Mouse (Mus musculus): ENCODE results near the gene Unc119b. TPM values are rescaled to one million over a fixed set of nuclear protein-coding genes. Genes with fewer than 3 reads are reported as not detected.
"Not testable (repeated sequence)": the region's sequence is repeated elsewhere in the genome, so short reads cannot be mapped to it uniquely, and the experiment has no call there.

Unc119b gene
- total RNA-seq, 2 experiments from 2014 or later = 25.2 to 31.0 TPM

GRCm38 (mm10) chr5:115156401-115156800 lies 21.6 kb upstream of the Unc119b start:
- no peak for DNase-seq (ENCODE audit: extremely low spot score in 1 of 2, low spot score in 2 of 2)
- intact Hi-C loops (cut with DNase I) = loop anchor here (2.0 kb wide), 2 partner anchors 22 to 32 kb away; partner anchors contain the start of gene Unc119b
- peak overlapping the region; percentile 34 for H3K4me3 ChIP-seq
- no peak for TF ChIP-seq CTCF (IDR thresholded peaks at IDR 0.05)
- H3K27ac ChIP-seq = no peak overlapping the region

- TF ChIP-seq CTCF (IDR thresholded peaks at IDR 0.05) = no peak
- Histone ChIP-seq H3K27ac (no peak overlapping the region), H3K4me3 (peak overlapping the region; percentile 34)
- DNase-seq (ENCODE audit: extremely low spot score in 1 of 2, low spot score in 2 of 2) = no peak
- intact Hi-C loops (cut with DNase I) = loop anchor here (2.0 kb wide), 2 partner anchors 21 to 31 kb away; partner anchors contain the start of gene Unc119b
Measured at GRCm38 (mm10) chr5:115155831-115156230, 21.1 kb upstream of the Unc119b start.

GRCm38 (mm10) chr5:115155156-115155631 lies 20.4 kb upstream of the Unc119b start:
- intact Hi-C loops (cut with DNase I) = no loop called here
- H3K4me3 ChIP-seq = peak overlapping the region; percentile 15
- H3K27ac ChIP-seq = no peak overlapping the region; the same call in 1 of the 2 replicates
- no peak for TF ChIP-seq CTCF (IDR thresholded peaks at IDR 0.05)
- DNase-seq (ENCODE audit: extremely low spot score in 1 of 2, low spot score in 2 of 2) = no peak

- intact Hi-C loops (cut with DNase I) = no loop called here
- Histone ChIP-seq H3K4me3 (no peak overlapping the region), H3K27ac (no peak overlapping the region)
- DNase-seq (ENCODE audit: extremely low spot score in 1 of 2, low spot score in 2 of 2) = no peak
- no peak for TF ChIP-seq CTCF (IDR thresholded peaks at IDR 0.05)
Measured at GRCm38 (mm10) chr5:115152132-115152956, 17.6 kb upstream of the Unc119b start.

GRCm38 (mm10) chr5:115151457-115151856 lies 16.7 kb upstream of the Unc119b start:
- intact Hi-C loops (cut with DNase I) = no loop called here
- no peak for TF ChIP-seq CTCF (IDR thresholded peaks at IDR 0.05)
- Histone ChIP-seq H3K27ac (no peak overlapping the region), H3K4me3 (no peak overlapping the region)
- no peak for DNase-seq (ENCODE audit: extremely low spot score in 1 of 2, low spot score in 2 of 2)

- no peak for TF ChIP-seq CTCF (IDR thresholded peaks at IDR 0.05)
- intact Hi-C loops (cut with DNase I) = no loop called here
- DNase-seq (ENCODE audit: extremely low spot score in 1 of 2, low spot score in 2 of 2) = no peak
- Histone ChIP-seq H3K27ac (no peak overlapping the region), H3K4me3 (no peak overlapping the region)
Measured at GRCm38 (mm10) chr5:115150991-115151390, 16.2 kb upstream of the Unc119b start.

GRCm38 (mm10) chr5:115149675-115150459 lies 15.1 kb upstream of the Unc119b start:
- TF ChIP-seq CTCF (IDR thresholded peaks at IDR 0.05) = no peak
- Histone ChIP-seq H3K4me3 (no peak overlapping the region), H3K27ac (no peak overlapping the region)
- no peak for DNase-seq (ENCODE audit: extremely low spot score in 1 of 2, low spot score in 2 of 2)
- intact Hi-C loops (cut with DNase I) = no loop called here

GRCm38 (mm10) chr5:115148872-115149271 lies 14.1 kb upstream of the Unc119b start:
- intact Hi-C loops (cut with DNase I); H3K27ac ChIP-seq: not testable (repeated sequence)

GRCm38 (mm10) chr5:115148378-115148777 lies 13.6 kb upstream of the Unc119b start:
- TF ChIP-seq CTCF (IDR thresholded peaks at IDR 0.05) = no peak
- intact Hi-C loops (cut with DNase I) = no loop called here
- DNase-seq (ENCODE audit: extremely low spot score in 1 of 2, low spot score in 2 of 2) = no peak
- Histone ChIP-seq H3K27ac (no peak overlapping the region), H3K4me3 (no peak overlapping the region)

More at GRCm38 (mm10) chr5:115148872-115149271, 14.1 kb upstream of the Unc119b start:
- H3K4me3 ChIP-seq; DNase-seq (ENCODE audit: extremely low spot score in 1 of 2, low spot score in 2 of 2): not testable (repeated sequence)

- Histone ChIP-seq H3K27ac (no peak overlapping the region), H3K4me3 (no peak overlapping the region)
- intact Hi-C loops (cut with DNase I) = no loop called here
- no peak for DNase-seq (ENCODE audit: extremely low spot score in 1 of 2, low spot score in 2 of 2)
- no peak for TF ChIP-seq CTCF (IDR thresholded peaks at IDR 0.05)
Measured at GRCm38 (mm10) chr5:115147388-115147787, 12.6 kb upstream of the Unc119b start.

- TF ChIP-seq CTCF (IDR thresholded peaks at IDR 0.05) = no peak
- intact Hi-C loops (cut with DNase I) = no loop called here
- no peak overlapping the region for H3K27ac ChIP-seq
- H3K4me3 ChIP-seq = no peak overlapping the region
- no peak for DNase-seq (ENCODE audit: extremely low spot score in 1 of 2, low spot score in 2 of 2)
Measured at GRCm38 (mm10) chr5:115146747-115147130, 12.0 kb upstream of the Unc119b start.

Data from left cerebral cortex, adult 2 months (tissue).